Mouse (Mus musculus) spleen, postnatal 4 days (tissue): Measurements from ENCODE around the gene Yap1.
"Not testable (repeated sequence)": the region's sequence is repeated elsewhere in the genome, so short reads cannot be mapped to it uniquely, and the experiment has no call there.

Experiments used
- DNase-seq, 2 experiments: peaks; one replicate each; pipeline ENCODE4 v3.0.0; 2022; ENCODE audit warnings: low spot score in 2 of 2

Yap1 gene

GRCm38 (mm10) chr9:7914487-7914886, 89.9 kb downstream of the Yap1 start:
- no peak for DNase-seq

GRCm38 (mm10) chr9:7913953-7914352, 90.4 kb downstream of the Yap1 start:
- DNase-seq, result no peak

- DNase-seq, result no peak
Measured at GRCm38 (mm10) chr9:7907351-7907985, 96.9 kb downstream of the Yap1 start.

GRCm38 (mm10) chr9:7906564-7906963, 97.8 kb downstream of the Yap1 start:
- DNase-seq, result no peak

GRCm38 (mm10) chr9:7903825-7904224, 100.6 kb downstream of the Yap1 start:
- no peak for DNase-seq

- no peak for DNase-seq
Measured at GRCm38 (mm10) chr9:7903262-7903661, 101.1 kb downstream of the Yap1 start.

DNA sequence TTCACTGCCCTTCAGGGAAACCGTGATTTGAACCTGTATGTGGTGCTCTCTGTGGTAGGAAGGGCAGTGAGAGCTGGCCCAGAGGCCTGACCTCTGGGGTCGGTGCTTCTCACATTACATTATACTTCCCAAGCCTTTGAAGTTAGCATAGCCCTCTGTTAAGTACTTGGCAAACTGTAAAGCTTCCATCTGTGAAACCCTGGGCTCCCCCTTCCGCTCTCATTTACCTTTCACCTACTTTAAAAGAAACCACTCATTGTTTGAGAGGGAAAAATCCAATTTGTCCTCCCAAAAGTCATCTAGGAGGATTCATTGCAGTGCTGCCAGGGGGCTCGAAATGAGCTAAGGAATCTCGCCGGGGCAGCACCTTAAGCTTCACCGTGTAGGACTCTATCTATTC, 102.1 kb downstream of the Yap1 start:
- DNase-seq, result no peak

- DNase-seq, result no peak
Measured at GRCm38 (mm10) chr9:7900965-7901364, 103.4 kb downstream of the Yap1 start.

DNA sequence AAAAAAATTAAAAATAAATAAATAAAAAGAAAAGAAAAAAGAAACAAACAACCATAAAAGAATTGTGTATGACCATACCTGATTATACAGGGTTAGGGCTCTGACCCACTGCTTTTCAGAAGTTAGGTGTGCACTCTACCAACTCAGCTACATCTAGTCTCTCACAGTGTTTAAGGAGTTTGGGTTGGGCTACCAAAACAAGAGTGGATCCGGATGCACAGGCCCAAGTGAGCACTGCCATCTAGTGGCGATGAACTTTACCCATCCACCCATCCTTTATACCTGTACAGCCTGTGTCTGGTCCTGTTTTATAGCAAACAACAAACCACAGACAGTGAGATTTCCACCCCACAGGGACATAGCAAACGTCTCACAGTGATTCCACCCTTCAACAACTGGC, 106.9 kb downstream of the Yap1 start:
- peak; percentile 64 to 81 for DNase-seq

DNA sequence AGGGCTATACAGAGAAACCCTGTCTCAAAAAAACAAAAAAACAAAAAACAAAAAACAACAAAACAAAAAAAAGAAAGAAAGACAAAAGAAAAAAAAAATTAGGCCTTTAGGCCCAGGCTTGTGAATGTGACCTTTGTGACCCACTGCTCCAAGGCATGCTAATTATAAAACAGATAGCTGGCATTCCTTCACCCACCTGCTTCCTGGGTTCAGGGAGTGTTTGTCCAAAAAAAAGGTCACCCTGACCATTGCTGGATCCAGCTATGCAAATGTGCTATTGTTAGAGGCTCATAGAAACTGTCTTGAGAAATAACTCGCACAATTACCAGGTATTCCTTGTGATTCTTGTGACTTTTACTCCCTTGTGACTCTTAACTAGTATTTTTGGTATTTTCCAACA, 112.6 kb downstream of the Yap1 start:
- not testable (repeated sequence) for DNase-seq

DNA sequence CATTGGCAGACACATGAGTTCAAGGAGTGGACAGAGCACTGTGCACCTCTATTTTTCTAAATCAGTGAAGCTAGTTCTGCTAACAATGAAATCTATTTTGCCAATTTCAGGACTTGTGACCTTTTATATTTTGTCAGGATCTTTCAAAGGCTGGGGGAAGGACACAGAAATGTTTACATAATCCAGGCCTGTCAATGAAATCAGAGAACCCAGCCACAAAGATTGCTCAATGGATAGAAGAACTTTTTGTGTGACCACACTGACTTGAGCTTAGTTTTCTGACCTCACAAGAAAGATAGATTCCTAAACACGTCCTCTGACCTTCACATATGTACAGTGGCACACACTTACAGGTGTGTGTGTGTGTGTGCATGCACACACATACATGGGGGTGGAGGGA, 113.2 kb downstream of the Yap1 start:
- no peak for DNase-seq

GRCm38 (mm10) chr9:7884346-7884745, 120.0 kb downstream of the Yap1 start:
- no peak for DNase-seq

- DNase-seq, result no peak
Measured at GRCm38 (mm10) chr9:7882304-7882865, 122.0 kb downstream of the Yap1 start.
